Mouse (Mus musculus) testis, adult 2 months (tissue): ENCODE data around the gene Pex11a.

ENCODE experiments used
- CTCF ChIP-seq: fragments of 200-500 bp; IDR thresholded peaks from 2 replicates; pipeline ENCODE4 v1.5.1; 2012; ENCODE audit warnings: low read depth, mild to moderate bottlenecking, inconsistent platforms, low read length, moderate library complexity; ENCODE audit not compliant: control insufficient read depth, insufficient read depth, insufficient replicate concordance
- POLR2A ChIP-seq: fragments of 200-500 bp; IDR thresholded peaks from 2 replicates; pipeline ENCODE4 v1.6.1; 2012; ENCODE audit warnings: low read depth, mild to moderate bottlenecking, inconsistent platforms, low read length, moderate library complexity; ENCODE audit not compliant: control insufficient read depth

GRCm38 (mm10) chr7:79781826-79782515, 39.0 kb upstream of the Pex11a start:
- TF ChIP-seq CTCF (no peak), POLR2A (no peak)
